Mouse (Mus musculus): ENCODE measurements around the gene Mapk8ip1.

DNA sequence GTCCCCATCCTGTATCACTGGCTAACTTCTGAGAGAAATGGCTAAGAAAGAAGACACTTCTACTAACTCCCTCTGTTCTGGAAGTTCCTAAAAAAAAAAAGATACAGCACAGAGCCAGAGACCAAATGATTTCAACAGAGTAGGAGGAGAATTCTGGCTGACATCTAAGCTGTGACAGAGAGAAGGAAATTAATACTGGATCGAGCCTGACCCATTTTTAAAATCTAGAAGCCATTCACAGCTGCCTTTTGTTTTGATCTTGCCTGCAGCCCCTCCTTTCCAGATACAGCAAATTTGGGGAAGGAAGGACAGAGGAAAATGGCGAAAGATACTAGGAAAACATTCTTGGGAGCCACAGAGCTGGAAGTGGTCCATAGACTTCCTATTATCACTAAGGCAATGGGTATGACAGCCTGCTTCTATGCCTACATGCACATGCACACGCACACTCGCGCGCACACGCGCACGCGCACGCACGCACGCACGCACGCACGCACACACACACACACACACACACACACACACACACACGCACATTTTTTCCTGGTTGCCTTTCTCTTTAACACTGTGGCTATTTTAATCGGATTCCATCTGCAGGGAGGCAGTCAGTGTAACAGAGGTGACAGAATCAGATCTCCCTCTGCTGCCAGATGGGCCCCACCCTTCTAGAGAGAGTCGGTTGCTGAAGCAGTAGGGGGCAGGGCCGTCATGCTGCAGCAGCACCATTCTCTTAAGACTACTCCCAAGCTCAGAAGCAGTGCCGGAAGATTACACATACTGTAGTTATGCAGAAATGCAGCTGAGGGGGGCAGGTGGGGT is 29.9 kb upstream of the Mapk8ip1 start:
- no peak for TF ChIP-seq CTCF (IDR thresholded peaks at IDR 0.05; ENCODE audit: insufficient read depth, low read length)
- 0 out of 2 replicates have a peak, but pooled peaks have one; percentile 12 for TF ChIP-seq POLR2A (IDR thresholded peaks at IDR 0.05; ENCODE audit: borderline replicate concordance, extremely low read depth, low read depth, low read length)
